Mouse (Mus musculus): ENCODE measurements at regions not wholly inside any gene's neighbourhood (a gene's known extent, or its start where the extent isn't known, plus 50 kb on each side); places are given as distances from the start of the nearest gene placed in this dataset.

- no peak for TF ChIP-seq POLR2A (IDR thresholded peaks at IDR 0.05; ENCODE audit: borderline replicate concordance, control insufficient read depth, low read depth, low read length)
- no peak for TF ChIP-seq CTCF (IDR thresholded peaks at IDR 0.05; ENCODE audit: control insufficient read depth, insufficient read depth, low read length)
Measured at GRCm38 (mm10) chr1:95445541-95445940, 132.1 kb downstream of the Fam174a start.
